In the genomic region with DNA sequence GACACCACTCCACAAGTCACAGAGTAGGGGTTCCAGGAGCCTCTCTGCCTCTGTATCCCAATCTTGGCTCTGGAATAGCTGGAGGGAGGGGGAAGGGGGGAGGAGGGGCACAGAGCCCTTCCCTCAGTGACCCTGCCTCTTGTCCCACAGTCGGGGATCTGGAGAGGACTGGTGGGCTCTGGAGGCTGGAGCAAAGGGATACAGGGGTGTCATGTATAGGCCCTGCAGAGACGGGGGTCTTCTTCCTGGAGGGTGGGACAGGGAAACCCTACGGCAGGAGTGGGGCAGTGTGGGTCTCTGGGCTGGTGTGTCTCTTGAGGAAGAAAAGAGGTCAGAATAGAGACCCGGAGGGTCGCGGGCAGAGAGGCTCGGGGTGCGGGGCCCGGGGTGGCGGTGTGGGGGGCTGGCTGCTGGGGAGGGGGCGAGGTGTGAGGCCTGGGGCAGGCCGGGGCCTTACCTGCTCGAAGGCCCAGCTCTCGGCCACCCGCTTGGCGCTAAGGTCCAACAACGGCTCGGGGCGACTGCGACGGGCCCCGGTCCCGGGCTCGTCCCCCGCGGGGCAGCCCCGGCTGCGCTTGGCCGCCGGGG, we compare ENCODE assay signal across 8 mouse cellular contexts. TPM values are rescaled to one million over a fixed set of nuclear protein-coding genes. Genes with fewer than 3 reads are reported as not detected.
DNase-seq lines count a peak whose midpoint lies in the region; ATAC-seq and TF ChIP-seq lines count a peak whose summit lies in the region.

No protein-coding gene starts in this region.

- H3K27ac ChIP-seq in thymus, adult 2 months (ENCODE audit: control insufficient read depth, insufficient read depth, low read length) = no peak overlapping the region
- H3K27ac ChIP-seq in forebrain, embryonic 14.5 days (ENCODE audit: low read depth, low read length) = peak overlapping the region; percentile 60
- H3K27ac ChIP-seq in limb, embryonic 10.5 days = peak overlapping the region; percentile 96
- H3K27ac ChIP-seq in neural tube, embryonic 15.5 days (replicated peaks) = peak overlapping the region; percentile 72

- no peak for TF ChIP-seq POLR2A in thymus, adult 2 months (IDR thresholded peaks at IDR 0.05; ENCODE audit: control insufficient read depth, extremely low read depth, insufficient read depth, low read length, poor library complexity)

- ATAC-seq in forebrain, embryonic 14.5 days = peak; percentile 18
- peak; percentile 31 for ATAC-seq in neural tube, embryonic 15.5 days (ENCODE audit: low FRiP score)
- no peak for ATAC-seq in megakaryocyte-erythroid progenitor cell, adult 5-6 weeks (replicated peaks; ENCODE audit: low FRiP score, low TSS enrichment, poor library complexity, severe bottlenecking)

- peak overlapping the region; percentile 63 for H3K4me3 ChIP-seq in thymus, adult 2 months (ENCODE audit: control insufficient read depth, insufficient read depth, low read length)
- H3K4me3 ChIP-seq in forebrain, embryonic 14.5 days (ENCODE audit: low read depth, low read length) = peak overlapping the region; percentile 91
- peak overlapping the region; percentile 96 for H3K4me3 ChIP-seq in limb, embryonic 10.5 days
- H3K4me3 ChIP-seq in neural tube, embryonic 15.5 days (replicated peaks) = peak overlapping the region; percentile 65

- H3K4me1 ChIP-seq in thymus, adult 2 months (replicated peaks; ENCODE audit: control insufficient read depth, insufficient read depth, low read length) = peaks cover 22% of the 10 kb centered on the region
- peaks cover 17% of the 10 kb centered on the region for H3K4me1 ChIP-seq in forebrain, embryonic 14.5 days (ENCODE audit: control insufficient read depth, insufficient read depth, low read length)
- peaks cover 27% of the 10 kb centered on the region for H3K4me1 ChIP-seq in limb, embryonic 10.5 days
- peaks cover 36% of the 10 kb centered on the region for H3K4me1 ChIP-seq in neural tube, embryonic 15.5 days

- no peak for TF ChIP-seq CTCF in thymus, adult 2 months (IDR thresholded peaks at IDR 0.05; ENCODE audit: borderline replicate concordance, control insufficient read depth, extremely low read depth, insufficient read depth, low read length, poor library complexity)

- H3K9ac ChIP-seq in forebrain, embryonic 14.5 days (ENCODE audit: low read length) = peak overlapping the region; percentile 97
- H3K9ac ChIP-seq in neural tube, embryonic 15.5 days (replicated peaks) = peak overlapping the region; percentile 84

- no peaks in the 10 kb centered on the region for H3K36me3 ChIP-seq in thymus, adult 2 months (ENCODE audit: control insufficient read depth, insufficient read depth, low read length)
- H3K36me3 ChIP-seq in forebrain, embryonic 14.5 days (ENCODE audit: control insufficient read depth, insufficient read depth, low read length) = peaks cover 36% of the 10 kb centered on the region
- H3K36me3 ChIP-seq in limb, embryonic 10.5 days = peaks cover 36% of the 10 kb centered on the region
- H3K36me3 ChIP-seq in neural tube, embryonic 15.5 days = peaks cover 13% of the 10 kb centered on the region

- H3K27me3 ChIP-seq in thymus, adult 2 months (ENCODE audit: control insufficient read depth, insufficient read depth, low read length) = no peaks in the 10 kb centered on the region
- H3K27me3 ChIP-seq in forebrain, embryonic 14.5 days (replicated peaks; ENCODE audit: control insufficient read depth, insufficient read depth, low read length) = no peaks in the 10 kb centered on the region
- no peaks in the 10 kb centered on the region for H3K27me3 ChIP-seq in limb, embryonic 10.5 days (ENCODE audit: low read depth, poor library complexity, severe bottlenecking)
- no peaks in the 10 kb centered on the region for H3K27me3 ChIP-seq in neural tube, embryonic 15.5 days (replicated peaks)

- peak overlapping the region; percentile 91 for H3K4me2 ChIP-seq in forebrain, embryonic 14.5 days (ENCODE audit: low read length)
- peak overlapping the region; percentile 84 for H3K4me2 ChIP-seq in neural tube, embryonic 15.5 days

- WGBS in thymus, adult 2 months = under 1% methylated on average over 30 of the region's 30 CpGs
- under 1% methylated on average over 27 of the region's 30 CpGs for WGBS in forebrain, embryonic 14.5 days
- WGBS in limb, embryonic 10.5 days = under 1% methylated on average over 29 of the region's 30 CpGs
- 1% methylated on average over 21 of the region's 30 CpGs for WGBS in neural tube, embryonic 15.5 days

- H3K9me3 ChIP-seq in forebrain, embryonic 14.5 days (replicated peaks; ENCODE audit: control insufficient read depth, low read length) = no peaks in the 10 kb centered on the region
- no peaks in the 10 kb centered on the region for H3K9me3 ChIP-seq in limb, embryonic 10.5 days (replicated peaks)
- H3K9me3 ChIP-seq in neural tube, embryonic 15.5 days (replicated peaks) = no peaks in the 10 kb centered on the region

- no peak for DNase-seq in thymus, adult 2 months
- no peak for DNase-seq in thymus, postnatal 4 days
- peak; percentile 22 for DNase-seq in forebrain, embryonic 14.5 days (ENCODE audit: low spot score)
- DNase-seq in limb, embryonic 10.5 days (ENCODE audit: low spot score) = peak; percentile 45
- no peak for DNase-seq in layer of hippocampus, adult 9-11 months
- DNase-seq in B cell, adult 2 months = no peak

RNA-seq across cellular contexts. Expression of a gene that starts 0.4 kb away (rescaled TPM):
- polyA plus RNA-seq in thymus, adult 2 months (2012; rRNA removed) = 53.0 and 59.0 TPM in 2 replicates
- polyA plus RNA-seq in forebrain, embryonic 14.5 days (2014; fragmentation: Nextera tagmentation; extraction: Ambion mirVana) = 22.6 and 26.9 TPM in 2 replicates
- polyA plus RNA-seq in limb, embryonic 10.5 days (2016; fragmentation: Nextera tagmentation; extraction: Ambion mirVana) = 40.1 and 44.4 TPM in 2 replicates
- 14.8 and 16.0 TPM in 2 replicates for polyA plus RNA-seq in neural tube, embryonic 15.5 days (2015; fragmentation: Nextera tagmentation; extraction: Ambion mirVana)
- total RNA-seq in megakaryocyte-erythroid progenitor cell, adult 5-6 weeks (2014; fragmentation: Nextera tagmentation) = 2.8 and 4.8 TPM in 2 replicates
- total RNA-seq in megakaryocyte-erythroid progenitor cell, adult 5-6 weeks (2017) = 3.3 and 3.7 TPM in 2 replicates

RNA-seq across cellular contexts. Expression of a gene that starts 13.0 kb away (rescaled TPM):
- 159 and 193 TPM in 2 replicates for polyA plus RNA-seq in thymus, adult 2 months (2012; rRNA removed)
- 266 and 329 TPM in 2 replicates for polyA plus RNA-seq in forebrain, embryonic 14.5 days (2014; fragmentation: Nextera tagmentation; extraction: Ambion mirVana)
- polyA plus RNA-seq in limb, embryonic 10.5 days (2016; fragmentation: Nextera tagmentation; extraction: Ambion mirVana) = 420 and 449 TPM in 2 replicates
- polyA plus RNA-seq in neural tube, embryonic 15.5 days (2015; fragmentation: Nextera tagmentation; extraction: Ambion mirVana) = 263 and 280 TPM in 2 replicates
- 122 and 195 TPM in 2 replicates for total RNA-seq in megakaryocyte-erythroid progenitor cell, adult 5-6 weeks (2014; fragmentation: Nextera tagmentation)
- 63.7 and 94.8 TPM in 2 replicates for total RNA-seq in megakaryocyte-erythroid progenitor cell, adult 5-6 weeks (2017)

RNA-seq across cellular contexts. Expression of a gene that starts 20.6 kb away (rescaled TPM):
- polyA plus RNA-seq in thymus, adult 2 months (2012; rRNA removed) = 89.6 and 107 TPM in 2 replicates
- polyA plus RNA-seq in forebrain, embryonic 14.5 days (2014; fragmentation: Nextera tagmentation; extraction: Ambion mirVana) = 43.6 and 48.8 TPM in 2 replicates
- polyA plus RNA-seq in limb, embryonic 10.5 days (2016; fragmentation: Nextera tagmentation; extraction: Ambion mirVana) = 75.0 and 83.0 TPM in 2 replicates
- polyA plus RNA-seq in neural tube, embryonic 15.5 days (2015; fragmentation: Nextera tagmentation; extraction: Ambion mirVana) = 51.5 and 58.8 TPM in 2 replicates
- 36.7 and 51.9 TPM in 2 replicates for total RNA-seq in megakaryocyte-erythroid progenitor cell, adult 5-6 weeks (2014; fragmentation: Nextera tagmentation)
- total RNA-seq in megakaryocyte-erythroid progenitor cell, adult 5-6 weeks (2017) = 19.1 and 19.3 TPM in 2 replicates

RNA-seq across cellular contexts. Expression of a gene that starts 33.7 kb away (rescaled TPM):
- 63.1 and 65.3 TPM in 2 replicates for polyA plus RNA-seq in thymus, adult 2 months (2012; rRNA removed)
- polyA plus RNA-seq in forebrain, embryonic 14.5 days (2014; fragmentation: Nextera tagmentation; extraction: Ambion mirVana) = 27.6 and 28.9 TPM in 2 replicates
- polyA plus RNA-seq in limb, embryonic 10.5 days (2016; fragmentation: Nextera tagmentation; extraction: Ambion mirVana) = 15.0 and 22.9 TPM in 2 replicates
- polyA plus RNA-seq in neural tube, embryonic 15.5 days (2015; fragmentation: Nextera tagmentation; extraction: Ambion mirVana) = 22.1 and 23.0 TPM in 2 replicates
- total RNA-seq in megakaryocyte-erythroid progenitor cell, adult 5-6 weeks (2014; fragmentation: Nextera tagmentation) = 18.0 and 20.9 TPM in 2 replicates
- total RNA-seq in megakaryocyte-erythroid progenitor cell, adult 5-6 weeks (2017) = 9.5 and 12.7 TPM in 2 replicates

RNA-seq across cellular contexts. Expression of a gene that starts 51.5 kb away (rescaled TPM):
- polyA plus RNA-seq in thymus, adult 2 months (2012; rRNA removed) = 5.5 and 8.5 TPM in 2 replicates
- 4.5 and 8.3 TPM in 2 replicates for polyA plus RNA-seq in forebrain, embryonic 14.5 days (2014; fragmentation: Nextera tagmentation; extraction: Ambion mirVana)
- 3.1 and 3.2 TPM in 2 replicates for polyA plus RNA-seq in limb, embryonic 10.5 days (2016; fragmentation: Nextera tagmentation; extraction: Ambion mirVana)
- polyA plus RNA-seq in neural tube, embryonic 15.5 days (2015; fragmentation: Nextera tagmentation; extraction: Ambion mirVana) = 7.4 and 11.9 TPM in 2 replicates
- total RNA-seq in megakaryocyte-erythroid progenitor cell, adult 5-6 weeks (2014; fragmentation: Nextera tagmentation) = 2.9 and 5.0 TPM in 2 replicates
- total RNA-seq in megakaryocyte-erythroid progenitor cell, adult 5-6 weeks (2017) = not detected in 2 replicates

Comparison
In these comparisons a context has a peak if more than half of its experiments do, and no peak if none do; other contexts are left out.
1. DNase-seq: peak in forebrain, embryonic 14.5 days (single experiment) and limb, embryonic 10.5 days (single experiment); none in thymus, adult 2 months (single experiment), thymus, postnatal 4 days (single experiment), layer of hippocampus, adult 9-11 months (single experiment) and B cell, adult 2 months (0 of 2).
2. Peak in every context shown above with its lines, with median percentiles within 50 percentile points of each other: H3K4me3 ChIP-seq.